ENCODE assay signal across 20 mouse cellular contexts in genomic region chr12:110915761-110916160, GRCm38 (mm10).
"Had no signal": no experiment of that assay in that cellular context is flagged by ENCODE, and none has a peak within 500 bp of the region (broad histone marks: within the 10 kb centered on the region; RNA-seq: fewer than 3 reads in every experiment).

No protein-coding gene starts in this region.

- H3K4me3 ChIP-seq: layer of hippocampus, adult 2 months; limb, embryonic 10.5 days; limb, embryonic 13.5 days; liver, embryonic 13.5 days; neural tube, embryonic 12.5 days; neural tube, embryonic 15.5 days; stomach, embryonic 15.5 days had no signal

- H3K27ac ChIP-seq: kidney, postnatal 0 days; layer of hippocampus, adult 2 months; limb, embryonic 10.5 days; limb, embryonic 13.5 days; liver, embryonic 13.5 days; macrophage; neural tube, embryonic 12.5 days; neural tube, embryonic 15.5 days; stomach, embryonic 15.5 days had no signal

- ATAC-seq: lung, postnatal 0 days had no signal

- H3K9me3 ChIP-seq: limb, embryonic 10.5 days; limb, embryonic 13.5 days; liver, embryonic 13.5 days; neural tube, embryonic 12.5 days; neural tube, embryonic 15.5 days; stomach, embryonic 15.5 days had no signal

- H3K4me2 ChIP-seq: limb, embryonic 13.5 days; liver, embryonic 13.5 days; lung, embryonic 14.5 days; midbrain, embryonic 11.5 days; neural tube, embryonic 12.5 days; neural tube, embryonic 15.5 days; stomach, embryonic 15.5 days had no signal

- H3K4me1 ChIP-seq: limb, embryonic 10.5 days; limb, embryonic 13.5 days; liver, embryonic 13.5 days; neural tube, embryonic 12.5 days; neural tube, embryonic 15.5 days; stomach, embryonic 15.5 days had no signal

- DNase-seq: kidney, postnatal 25 days; layer of hippocampus, adult 9-11 months; liver; liver, embryonic 13.5 days; lung, embryonic 14.5 days; midbrain, embryonic 14.5 days; right cerebral cortex, adult 18-20 months; right cerebral cortex, postnatal 25 days; spleen, adult 18-20 months; thymus, postnatal 25 days had no signal

- H3K27me3 ChIP-seq: limb, embryonic 13.5 days; liver, embryonic 13.5 days; neural tube, embryonic 12.5 days; neural tube, embryonic 15.5 days; stomach, embryonic 15.5 days had no signal

- H3K9ac ChIP-seq: limb, embryonic 13.5 days; liver, embryonic 13.5 days; lung, embryonic 14.5 days; neural tube, embryonic 12.5 days; neural tube, embryonic 15.5 days; stomach, embryonic 15.5 days had no signal
